Mouse (Mus musculus) spleen, postnatal 10 days (tissue): Measurements from ENCODE around the gene Decr2.
"Not testable (repeated sequence)": the region's sequence is repeated elsewhere in the genome, so short reads cannot be mapped to it uniquely, and the experiment has no call there.

ENCODE experiments used
- DNase-seq, 2 experiments: peaks; one replicate each; pipeline ENCODE4 v3.0.0; 2021 to 2022; ENCODE audit warnings: low spot score in 2 of 2

Gene Decr2

DNA sequence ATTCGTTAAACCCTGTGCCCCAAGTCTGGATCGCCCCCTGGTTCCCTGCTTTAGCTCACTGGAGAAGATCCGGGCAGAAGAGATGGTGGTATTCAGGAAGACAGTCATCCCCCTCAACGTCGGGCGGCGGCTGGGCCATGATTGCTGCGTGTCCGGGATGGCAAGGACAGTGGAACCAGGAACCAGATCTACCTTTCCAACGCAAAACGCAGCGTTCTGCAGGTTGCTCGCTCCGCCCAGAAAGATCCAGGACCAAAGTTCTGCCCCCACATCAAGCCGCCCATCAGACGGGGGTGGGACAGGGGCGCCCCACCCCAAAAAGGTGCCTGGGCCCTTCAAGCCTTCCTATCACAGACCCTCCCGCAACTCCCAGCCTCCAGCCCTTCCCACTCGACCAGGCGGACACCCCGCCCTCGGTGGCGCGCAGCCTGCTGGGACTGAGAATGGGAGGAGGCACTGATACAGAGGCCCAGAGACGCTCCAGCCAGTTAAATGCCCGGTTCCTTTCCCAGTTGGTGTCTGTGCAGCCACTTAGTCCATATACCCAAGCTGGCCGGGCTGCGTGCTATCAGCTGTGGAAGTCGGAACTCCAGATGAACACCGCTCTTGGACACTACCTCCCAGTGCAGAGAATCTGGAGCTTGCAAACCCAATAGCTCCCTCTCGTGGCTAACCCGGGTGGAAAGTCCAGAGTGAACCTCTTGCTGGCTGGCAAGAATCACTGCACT, at the start of gene Decr2:
TSS of gene Decr2 (minus strand) at position 433 of the 728 bp plus-strand sequence.
- peak; percentile 71 to 87 for DNase-seq

DNA sequence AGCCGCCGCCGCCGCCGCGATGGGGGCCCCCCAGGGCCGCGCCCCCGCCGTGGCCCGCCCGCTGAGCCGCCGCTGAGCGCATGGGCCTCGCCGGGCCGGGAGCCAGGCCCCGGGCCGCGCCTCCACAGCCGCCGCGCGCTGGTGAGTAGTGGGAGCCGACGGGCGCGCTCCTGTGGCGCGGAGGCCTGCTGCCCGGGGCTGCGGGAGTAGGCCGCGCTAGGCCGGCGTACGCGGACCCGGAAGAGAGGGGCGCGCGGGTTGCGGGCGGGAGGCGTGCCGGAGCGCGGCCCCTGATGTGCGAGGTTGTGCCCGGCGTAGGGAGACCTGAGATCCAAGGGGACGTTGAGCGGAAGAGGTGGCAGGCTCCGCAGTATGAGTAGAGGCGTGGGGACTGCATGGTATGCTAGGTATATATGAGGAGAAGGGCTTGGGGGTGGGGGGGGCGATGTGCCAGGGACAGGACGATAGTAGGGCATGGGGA, 48.8 kb upstream of the Decr2 start:
- peak in 1 of 2 experiments; percentile 62 for DNase-seq

DNA sequence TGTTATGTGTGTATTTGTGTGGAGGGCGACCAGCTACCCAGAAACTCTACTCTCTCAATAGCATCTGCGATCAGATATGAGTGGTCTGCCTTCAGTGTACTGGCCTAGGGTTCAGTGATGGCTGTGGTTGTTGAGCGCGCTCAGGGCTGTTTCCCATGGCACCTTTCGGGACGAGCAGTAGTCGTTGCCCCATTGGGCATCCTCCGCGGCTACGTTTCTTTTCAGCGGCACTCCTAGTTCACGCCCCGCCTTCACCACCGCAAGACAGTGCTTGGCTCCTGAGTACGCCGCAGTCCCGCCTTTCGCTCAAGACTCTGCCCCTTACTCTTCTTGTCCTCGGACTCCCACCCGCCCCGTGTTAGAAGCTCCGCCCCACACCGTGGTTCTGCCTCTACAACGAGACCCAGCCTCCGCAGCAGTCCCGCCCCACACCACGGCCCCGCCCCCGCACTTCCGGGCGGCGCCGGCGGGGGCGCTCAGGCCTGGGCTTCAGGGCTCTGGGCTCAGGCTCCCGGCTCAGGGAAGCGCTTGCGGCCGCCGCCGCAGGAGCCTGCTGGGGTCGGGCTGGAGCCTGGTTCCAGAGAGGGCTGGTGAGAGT, 48.2 kb upstream of the Decr2 start, which contains the start of gene Axin1:
TSS of gene Axin1 (plus strand) at position 450 of the 598 bp plus-strand sequence.
- peak; percentile 92 to 94 for DNase-seq

DNA sequence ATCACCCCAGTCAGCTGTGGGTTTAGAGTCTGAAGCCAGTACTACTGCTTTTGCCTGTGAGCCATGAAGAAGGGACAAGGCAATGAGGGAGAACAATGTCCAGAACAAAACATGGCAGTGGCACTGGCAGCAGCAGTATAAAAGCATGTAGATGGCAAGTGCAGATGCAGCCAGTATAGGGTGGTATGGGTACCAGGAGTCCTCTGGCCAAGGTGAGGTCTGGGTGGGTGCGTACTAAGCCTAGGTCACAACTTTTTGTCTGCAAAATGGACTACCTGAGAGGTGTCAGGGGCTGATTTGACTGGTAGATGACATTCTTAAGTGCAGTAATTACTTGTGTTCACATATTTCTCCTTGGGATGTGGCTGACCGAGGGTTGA, 47.6 kb upstream of the Decr2 start:
- no peak for DNase-seq

DNA sequence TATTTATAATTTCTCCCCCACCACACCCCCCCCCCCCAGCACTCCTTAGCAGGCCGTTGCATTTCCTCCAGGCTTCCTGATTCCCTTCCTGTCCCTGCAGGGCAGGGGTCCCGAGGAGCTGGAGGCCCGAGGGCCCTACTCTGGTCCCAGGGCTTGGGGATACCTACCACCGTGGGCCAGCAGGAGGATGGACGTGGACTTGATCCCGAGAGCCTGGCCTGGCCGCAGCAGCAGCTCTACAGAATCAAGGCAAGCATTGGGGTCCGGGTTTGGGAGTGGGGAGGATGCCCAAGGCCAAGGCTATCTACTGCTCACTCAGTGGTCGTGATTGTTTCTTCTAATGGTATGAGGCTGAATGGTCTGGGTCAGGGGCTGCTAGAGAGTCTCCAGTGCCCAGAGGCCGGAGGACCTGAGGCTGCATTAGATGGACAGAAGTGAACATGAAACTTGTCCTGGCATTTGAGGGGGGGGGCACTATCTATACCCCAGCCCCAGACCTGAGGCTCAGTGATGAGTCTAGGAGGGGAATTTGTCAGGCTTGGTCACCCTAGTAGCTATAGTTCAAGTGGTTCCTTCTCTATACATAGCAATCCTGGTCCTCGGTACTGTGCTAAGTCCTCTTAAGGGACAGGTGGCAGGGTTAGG, 47.1 kb upstream of the Decr2 start:
- no peak for DNase-seq

DNA sequence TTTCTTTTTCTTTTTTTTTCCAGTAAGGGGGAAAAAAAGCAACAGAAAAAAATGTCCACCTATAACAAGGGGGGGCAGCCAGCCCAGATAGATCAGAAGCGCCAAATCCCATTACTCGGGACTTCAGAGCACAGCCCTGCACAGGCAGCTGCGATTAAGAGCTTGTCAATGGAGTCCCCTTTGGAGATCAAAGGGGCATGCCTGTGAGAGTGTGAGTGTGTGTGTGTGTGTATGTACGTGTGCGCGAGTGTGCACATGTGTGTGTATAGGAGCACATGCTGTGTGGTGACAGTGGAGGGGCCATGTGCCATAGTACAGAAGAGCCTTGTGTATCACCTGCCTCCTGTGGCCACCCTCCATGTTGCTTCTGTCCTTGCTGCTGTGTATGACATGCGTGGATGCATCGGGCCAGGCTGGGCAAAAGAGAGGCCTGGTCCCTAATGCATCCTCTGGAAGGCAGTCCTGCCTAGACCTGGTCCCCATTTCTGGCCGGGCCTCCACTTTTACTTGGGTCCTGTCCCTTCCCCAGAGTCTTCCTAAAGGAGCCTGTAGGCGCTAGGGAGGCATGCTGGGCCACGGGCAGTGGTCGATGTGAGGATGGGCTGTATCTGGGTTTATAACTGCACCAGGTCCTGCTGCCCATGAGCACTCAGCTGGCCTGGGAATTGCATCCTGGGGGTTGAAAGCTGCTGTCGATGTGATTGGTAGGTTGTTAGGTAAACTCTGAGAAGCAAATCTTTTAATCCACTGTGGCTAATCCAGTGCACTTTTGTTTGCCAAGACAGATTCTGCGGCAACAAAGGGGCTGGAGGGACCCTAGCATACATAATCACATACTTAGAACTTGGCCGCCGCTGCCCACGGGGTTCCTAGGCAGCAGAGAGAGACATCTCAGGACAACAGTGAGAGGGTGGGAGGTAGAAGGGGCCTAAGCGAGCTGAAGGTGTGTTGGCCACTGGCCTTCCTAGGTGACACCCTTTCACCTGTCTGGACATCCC, 42.0 kb upstream of the Decr2 start:
- DNase-seq = no peak

DNA sequence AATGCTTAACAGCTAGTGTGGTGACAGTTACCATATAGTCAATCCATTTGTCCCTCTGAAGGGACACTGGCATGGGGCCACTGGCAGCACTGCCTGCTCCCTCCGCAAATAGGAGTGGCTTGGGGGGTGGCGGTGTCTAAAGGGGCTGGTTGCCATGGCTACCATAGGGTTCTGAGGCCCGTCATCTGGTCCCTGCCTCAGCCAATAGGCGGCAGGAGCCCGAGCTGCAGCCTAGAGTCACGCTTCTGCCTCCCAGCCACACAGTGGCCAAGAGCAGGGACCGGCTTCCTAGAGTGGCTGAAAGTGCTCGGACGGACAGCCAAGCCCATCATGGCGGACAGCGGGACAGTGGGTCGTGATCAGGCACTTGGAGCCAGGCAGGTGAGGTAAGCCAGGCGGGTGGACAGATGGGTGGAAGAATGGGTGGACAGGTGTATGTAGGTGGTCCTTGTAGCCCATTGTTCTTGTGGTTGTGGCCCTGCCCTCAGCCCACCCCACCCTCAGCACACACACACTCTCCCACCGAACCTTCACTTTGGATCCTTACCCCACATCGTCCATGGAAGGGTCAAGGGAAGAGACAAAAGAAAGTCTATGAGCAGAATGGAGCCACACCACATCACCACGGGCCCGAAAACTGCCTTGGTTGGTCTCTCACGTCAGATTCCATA, 41.1 kb upstream of the Decr2 start:
- DNase-seq = no peak

DNA sequence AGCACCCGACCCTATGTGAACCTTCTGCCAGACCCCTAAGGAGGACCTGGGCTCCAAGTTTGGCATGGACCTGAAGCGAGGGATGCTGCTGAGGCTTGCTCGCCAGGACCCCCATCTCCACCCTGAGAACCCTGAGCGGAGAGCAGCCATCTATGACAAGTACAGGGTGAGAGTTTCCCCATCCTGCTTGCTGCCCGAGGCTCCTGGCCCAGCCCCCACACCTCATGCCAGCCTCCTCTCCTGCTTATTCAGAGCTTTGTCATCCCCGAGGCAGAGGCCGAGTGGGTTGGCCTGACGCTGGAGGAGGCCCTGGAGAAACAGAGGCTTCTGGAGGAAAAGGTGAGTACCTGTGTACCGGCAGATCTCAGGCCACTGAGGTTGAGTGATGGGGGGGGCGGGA, 35.1 kb upstream of the Decr2 start:
- no peak for DNase-seq

DNA sequence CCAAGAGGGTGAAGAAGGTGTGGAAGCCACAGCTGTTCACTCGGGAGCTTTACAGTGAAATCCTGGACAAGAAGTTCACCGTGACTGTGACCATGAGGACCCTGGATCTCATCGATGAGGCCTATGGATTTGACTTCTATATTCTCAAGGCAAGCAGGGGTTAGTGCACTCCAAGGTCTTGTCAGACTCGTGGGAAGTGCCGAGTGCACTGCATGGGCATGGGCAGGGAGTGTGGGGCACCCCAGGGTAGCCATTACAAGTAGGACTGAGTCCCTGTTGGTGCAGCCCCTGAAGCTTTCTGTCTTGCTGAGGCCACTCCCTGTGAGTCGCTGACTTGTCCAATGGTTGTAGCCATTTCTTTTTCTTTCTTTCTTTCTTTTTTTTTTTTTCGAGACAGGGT, 34.4 kb upstream of the Decr2 start:
- no peak for DNase-seq

DNA sequence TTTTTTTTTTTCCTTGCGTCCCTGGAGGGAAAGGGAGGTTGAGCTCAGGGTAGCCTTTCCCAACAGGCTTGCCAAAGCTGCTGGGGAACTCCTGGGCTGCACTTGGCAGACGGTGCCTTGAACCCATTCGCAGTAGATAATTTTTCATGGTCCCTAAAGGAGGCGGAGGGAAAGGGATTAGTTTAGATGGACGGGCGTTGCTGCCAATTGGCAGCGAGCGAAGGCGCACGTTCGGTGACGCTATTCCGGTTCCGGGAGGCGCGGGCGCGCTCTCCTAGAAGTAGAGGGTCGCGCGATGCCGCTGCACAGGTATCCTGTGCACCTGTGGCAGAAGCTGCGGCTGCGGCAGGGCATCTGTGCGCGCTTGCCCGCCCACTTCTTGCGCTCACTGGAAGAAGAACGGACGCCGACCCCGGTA, 33.1 kb upstream of the Decr2 start, which contains the start of gene Mrpl28:
TSS of gene Mrpl28 (plus strand) at position 234 of the 418 bp plus-strand sequence.
- peak; percentile 78 to 93 for DNase-seq

DNA sequence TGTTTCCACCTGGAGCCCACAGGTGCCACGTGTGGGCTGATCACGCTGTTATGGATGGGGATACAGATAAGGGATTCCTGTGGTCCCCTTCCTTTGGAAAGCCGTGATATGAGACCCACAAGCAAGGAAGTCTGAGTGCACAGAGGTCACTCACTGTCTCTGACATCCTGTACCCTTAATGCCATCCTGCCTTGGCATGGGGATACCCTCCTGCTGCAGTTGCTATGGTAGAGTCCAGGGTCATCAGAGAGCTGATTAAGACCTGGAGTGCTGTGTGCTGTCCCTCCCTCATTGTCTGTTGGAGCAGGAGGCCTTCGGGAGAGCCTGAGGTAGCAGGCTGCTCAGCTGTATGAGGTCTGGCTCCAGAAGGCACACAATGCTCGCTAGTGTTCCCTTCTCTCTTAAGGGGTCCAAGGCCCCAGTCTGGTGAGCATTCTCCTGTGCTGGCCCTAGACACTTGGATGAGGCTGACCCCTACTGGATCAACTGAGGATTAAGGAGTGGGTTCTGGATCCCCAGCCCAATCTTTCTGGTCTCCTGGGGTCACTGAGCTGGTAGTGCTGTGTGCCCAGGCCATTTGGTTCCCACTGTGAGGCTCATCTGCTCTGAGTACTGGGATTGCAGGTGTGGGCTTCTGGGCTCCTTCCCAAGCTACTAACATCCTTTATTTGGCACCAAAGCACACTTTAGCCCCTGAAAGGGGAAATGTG, 32.4 kb upstream of the Decr2 start:
- no peak for DNase-seq

DNA sequence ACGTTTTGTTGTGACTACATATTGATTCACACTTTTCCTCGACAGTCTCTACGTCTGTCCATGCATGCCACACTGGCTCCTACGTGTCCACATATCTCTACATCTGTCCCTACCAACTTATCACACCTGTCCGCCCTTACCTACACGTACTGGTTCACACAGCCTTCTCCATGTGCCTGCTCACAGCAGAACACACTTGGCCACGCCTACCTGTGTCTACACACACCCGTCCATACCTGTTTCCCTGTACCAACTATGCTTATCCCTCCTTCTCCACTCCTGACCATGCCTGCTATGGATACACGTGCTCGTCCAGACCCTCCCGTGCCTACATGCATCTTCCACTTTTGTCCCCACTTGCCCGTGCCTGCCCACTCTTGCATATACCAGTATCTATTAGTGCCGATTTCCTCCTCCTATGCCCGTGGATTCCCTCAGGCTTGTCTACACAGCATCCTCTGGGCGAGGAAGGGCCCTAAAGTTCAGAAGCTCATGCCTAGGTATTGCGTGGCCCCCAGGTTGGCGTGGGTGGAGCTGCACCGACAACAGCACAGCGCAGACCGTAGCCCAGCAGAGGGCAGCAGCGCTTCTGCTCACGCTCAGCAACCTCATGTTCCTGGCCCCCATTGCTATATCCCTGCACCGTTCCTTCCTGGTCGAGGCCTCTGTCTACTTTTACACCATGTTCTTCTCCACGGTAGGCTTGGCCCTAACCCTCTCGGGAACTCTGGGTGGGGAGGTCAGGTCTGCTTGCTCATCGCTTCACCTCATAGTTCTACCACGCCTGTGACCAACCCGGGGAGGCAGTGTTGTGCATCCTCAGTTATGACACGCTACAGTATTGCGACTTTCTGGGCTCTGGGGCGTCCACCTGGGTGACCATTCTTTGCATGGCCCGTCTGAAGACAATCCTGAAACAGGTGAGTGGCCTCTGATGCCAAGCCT, 29.9 kb upstream of the Decr2 start:
- DNase-seq = peak in 1 of 2 experiments; percentile 78

DNA sequence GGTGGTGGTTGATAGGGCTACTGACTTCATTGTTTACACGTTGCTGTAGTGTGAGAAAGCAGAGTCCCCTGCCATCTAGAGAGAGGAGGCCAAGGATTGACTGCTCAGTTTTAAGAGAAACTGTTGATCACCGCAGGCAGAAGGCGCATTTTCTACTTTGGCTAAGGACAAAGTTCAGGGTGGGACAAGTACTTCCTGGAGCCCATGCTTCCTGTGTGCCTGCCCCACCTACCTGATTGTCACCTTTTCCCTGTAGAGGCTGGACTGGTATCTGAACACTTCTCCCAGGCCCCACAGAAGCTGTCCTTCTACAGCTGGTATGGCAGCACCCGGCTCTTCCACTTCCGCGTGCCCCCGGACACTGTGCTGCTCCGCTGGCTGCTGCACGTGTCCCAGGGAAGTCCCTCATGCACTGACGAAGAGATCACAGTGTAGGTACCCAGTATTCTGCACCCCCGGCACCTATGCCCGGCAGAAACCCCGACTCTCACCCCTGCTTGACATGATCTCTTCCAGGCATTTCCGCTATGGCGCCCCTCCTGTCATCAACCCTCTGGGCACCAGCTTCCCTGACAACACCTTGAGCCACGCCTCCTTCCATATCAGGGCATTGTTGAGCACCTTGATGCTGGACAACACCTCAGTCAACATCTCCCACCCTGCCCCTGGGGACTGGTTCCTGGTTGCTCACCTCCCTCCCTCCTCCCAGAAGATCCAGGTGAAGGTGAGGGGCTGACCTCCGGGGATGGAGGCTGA, 26.5 kb upstream of the Decr2 start:
- no peak for DNase-seq

DNA sequence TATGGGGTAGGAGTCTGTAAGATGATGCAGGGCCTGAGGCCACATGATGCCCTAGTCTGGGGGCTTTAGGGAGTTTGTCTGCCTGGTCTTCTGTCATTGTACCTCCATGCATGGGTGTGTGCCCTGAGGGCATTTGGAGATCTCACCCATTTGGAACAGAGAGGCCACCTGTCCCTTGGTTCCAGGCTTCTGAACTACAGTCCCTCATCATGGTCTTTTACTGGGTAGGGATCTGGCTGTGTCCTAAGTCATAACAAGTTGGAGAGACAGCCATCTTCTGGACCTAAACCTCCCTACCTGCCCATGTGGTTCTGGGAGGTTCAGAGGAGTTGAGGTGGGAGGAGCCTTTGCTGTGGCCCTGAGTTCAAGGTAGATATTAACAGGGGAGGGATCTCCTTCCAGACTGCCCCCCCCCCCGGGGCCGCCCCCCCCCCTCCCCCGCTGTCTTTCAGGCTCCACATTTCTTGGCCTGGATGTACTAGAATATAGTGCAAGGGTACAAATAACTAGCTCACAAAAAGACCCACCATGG, 25.9 kb upstream of the Decr2 start:
- DNase-seq = no peak

DNA sequence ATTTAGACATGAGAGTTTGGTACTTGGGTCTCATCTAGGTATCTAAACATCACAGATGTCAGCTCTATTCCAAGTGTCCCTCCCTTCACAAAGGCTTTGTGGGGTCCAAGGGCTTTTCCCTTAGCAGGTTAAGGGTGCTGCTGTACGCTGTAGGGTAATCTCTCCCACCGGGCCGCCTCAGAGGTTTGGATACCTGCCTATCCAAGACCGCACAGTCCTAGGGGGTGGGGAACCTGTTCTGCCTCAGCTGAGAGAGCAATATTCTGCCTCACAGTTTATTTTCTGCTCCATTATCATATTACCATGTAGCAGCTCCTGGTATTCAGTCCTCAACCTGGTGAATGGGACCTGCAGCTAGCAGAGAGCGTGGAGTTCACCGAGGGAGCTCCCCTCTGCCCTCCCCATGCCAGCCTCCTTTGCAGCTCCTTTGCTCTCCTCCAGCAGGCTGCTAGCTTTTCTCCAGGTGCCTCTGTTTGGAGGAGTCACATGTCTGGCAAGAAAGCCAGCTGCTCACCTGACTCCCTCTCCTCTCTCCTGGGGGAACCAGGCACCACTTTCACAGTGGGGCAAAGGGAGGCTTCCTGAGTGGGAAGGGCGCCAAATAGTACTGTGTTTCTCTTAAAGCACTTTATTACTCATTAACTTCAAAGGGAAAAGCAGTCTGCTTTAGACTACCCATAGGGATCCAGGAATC, 25.2 kb upstream of the Decr2 start:
- DNase-seq = peak in 1 of 2 experiments; percentile 58

DNA sequence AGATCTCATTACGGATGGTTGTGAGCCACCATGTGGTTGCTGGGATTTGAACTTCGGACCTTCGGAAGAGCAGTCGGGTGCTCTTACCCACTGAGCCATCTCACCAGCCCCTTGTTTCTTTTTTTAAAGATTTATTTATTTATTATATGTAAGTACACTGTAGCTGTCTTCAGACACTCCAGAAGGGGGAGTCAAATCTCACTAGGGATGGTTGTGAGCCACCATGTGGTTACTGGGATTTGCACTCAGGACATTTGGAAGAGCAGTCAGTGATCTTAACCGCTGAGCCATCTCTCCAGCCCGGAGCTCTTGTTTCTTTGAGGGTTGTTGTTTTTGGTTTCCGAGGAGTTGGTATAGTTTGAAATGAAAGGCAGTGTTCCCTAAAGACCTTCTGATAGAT, 24.3 kb upstream of the Decr2 start:
- DNase-seq = not testable (repeated sequence)

DNA sequence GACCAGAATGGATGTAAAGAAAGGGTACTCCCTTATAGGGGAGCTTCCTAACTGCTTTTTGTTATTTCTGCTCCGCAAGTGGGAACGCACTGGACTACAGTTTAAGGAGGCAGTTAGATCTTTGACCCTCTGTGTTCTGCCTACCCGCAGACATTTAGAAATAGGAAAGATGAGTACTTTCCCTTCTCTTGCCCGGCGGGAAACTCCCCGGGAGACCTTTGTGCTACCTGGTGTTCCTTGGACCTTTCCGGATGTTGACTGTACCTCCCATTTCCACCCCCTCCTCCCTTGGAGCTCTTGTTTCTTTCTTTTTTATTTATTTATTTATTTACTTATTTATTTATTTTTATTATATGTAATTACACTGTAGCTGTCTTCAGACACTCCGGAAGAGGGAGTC, 23.9 kb upstream of the Decr2 start:
- no peak for DNase-seq
